Mouse (Mus musculus) heart, adult 8-10 months (tissue): ENCODE measurements around the gene Ppp1r15a. TPM values are rescaled to one million over a fixed set of nuclear protein-coding genes. Genes with fewer than 3 reads are reported as not detected.
"Not testable (repeated sequence)": the region's sequence is repeated elsewhere in the genome, so short reads cannot be mapped to it uniquely, and the experiment has no call there.

Experiments
- DNase-seq: peaks from one replicate; pipeline ENCODE4 v3.0.0; 2022; ENCODE audit warnings: low spot score
- total RNA-seq, 4 experiments: library from RNA; stranded (reverse); gene quantifications; 2 replicates each; pipeline ENCODE4 v1.2.4; 2022

Gene Ppp1r15a
- total RNA-seq, 4 experiments from 2014 or later, result 21.9 to 31.6 (median 28.0) TPM

DNA sequence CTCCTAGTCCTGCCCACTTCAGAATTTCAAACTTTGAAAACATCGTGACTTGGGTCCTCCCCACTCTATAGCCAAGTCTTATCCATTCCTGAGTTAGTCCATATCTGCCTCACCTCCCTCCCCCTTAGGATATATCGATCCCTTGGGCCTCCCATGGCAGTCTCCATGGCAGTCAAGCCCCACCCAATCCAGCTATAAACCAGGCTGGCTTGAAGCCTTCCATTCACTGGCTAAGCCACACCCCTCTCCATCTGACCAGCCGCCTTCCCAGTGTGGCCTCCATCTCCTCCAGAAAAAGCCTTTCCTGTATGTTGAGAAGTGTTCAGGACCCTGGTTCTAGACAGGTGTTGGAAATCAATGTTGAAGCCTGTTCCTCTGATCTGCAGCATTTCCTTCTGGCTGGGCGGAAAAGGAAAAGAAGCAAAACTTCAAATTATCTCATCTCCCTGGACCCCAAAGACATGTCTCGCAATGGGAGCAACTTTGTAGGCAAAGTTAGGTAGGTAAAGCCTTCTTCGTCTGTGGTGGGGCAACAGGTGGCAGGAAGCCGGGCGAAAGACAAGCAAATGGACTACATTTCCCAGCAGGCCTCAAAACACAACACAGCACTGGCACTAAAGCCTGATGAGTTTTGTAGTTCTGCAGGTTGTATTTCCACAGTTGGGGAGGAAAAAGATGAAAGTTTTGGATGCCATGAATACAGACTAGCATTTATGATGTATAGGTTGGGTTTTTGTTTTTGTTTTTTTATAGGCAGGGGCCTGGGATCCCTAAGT is 6.5 kb downstream of the Ppp1r15a start:
- DNase-seq, result no peak

DNA sequence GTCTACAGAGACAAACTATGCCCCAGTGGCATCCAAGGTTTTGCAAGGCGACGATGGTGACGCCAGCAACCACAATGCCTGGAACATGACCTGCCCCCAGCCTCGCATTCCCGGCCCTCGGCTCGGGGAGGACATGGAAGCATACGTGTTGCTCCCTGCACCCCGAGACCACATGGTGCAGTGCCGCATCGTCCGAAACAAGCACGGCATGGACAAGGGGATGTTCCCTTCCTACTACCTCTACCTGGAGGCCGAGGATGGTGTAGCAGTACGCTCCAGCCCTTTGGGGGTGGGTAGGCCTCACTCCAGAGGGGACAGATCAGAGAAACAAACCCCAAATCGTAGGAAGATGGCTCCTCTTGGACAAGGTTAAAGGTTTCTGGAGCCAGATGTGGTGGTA is 7.5 kb downstream of the Ppp1r15a start:
- DNase-seq, result no peak

DNA sequence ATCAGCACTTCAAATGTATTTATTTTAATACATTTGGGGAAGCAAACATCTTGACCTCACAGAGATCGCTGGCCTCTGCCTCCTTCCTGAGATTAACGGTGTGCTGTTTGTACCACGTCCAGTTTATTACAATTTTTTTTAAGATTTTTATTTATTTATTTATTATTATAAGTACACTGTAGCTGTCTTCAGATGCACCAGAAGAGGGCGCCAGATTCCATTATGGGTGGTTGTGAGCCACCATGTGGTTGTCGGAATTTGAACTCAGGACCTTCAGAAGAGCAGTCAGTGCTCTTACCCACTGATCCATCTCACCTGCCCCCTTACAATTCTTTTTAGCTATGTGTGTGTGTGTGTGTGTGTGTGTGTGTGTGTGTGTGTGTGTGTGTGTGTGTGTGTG is 9.2 kb downstream of the Ppp1r15a start:
- not testable (repeated sequence) for DNase-seq

DNA sequence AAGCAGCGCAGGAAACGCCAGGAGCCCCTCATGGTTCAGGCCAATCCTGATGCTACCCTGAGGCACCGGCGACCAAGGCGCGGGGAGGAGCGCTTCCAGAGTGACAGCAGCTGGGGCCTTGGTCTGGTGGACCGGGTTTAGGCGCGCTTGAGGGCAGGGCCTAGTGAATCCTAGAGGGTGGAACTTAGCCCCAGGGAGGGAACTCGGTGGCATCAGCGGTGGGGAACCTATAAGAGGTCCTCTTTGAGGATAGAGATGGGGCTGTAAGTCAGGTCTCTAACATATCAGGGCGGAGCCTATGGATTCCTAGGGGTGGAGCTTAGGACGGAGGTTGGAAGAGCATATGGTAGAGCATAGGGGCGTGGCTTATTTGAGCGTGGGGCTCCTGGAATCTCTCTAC is 10.6 kb downstream of the Ppp1r15a start:
- DNase-seq, result no peak

DNA sequence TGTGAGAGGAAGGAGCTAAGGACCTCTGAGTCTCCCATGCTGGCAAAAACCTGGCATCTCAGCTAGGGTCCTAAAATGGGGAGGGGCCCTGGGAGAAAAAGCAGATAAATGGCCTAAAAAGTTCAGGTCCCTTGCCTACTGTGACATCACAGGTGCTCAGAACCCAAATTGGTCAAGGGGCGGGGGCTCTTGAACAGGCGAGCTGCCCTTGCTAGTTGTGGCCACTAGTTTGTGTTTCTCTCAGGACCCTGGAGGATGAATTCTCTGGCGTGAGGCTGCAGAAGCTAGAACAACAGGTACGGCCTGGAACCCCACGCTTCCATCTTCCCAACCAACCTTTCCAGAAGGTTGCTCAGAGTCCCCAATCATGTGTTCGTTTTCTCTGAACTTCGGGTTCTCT is 11.7 kb downstream of the Ppp1r15a start:
- DNase-seq, result no peak

DNA sequence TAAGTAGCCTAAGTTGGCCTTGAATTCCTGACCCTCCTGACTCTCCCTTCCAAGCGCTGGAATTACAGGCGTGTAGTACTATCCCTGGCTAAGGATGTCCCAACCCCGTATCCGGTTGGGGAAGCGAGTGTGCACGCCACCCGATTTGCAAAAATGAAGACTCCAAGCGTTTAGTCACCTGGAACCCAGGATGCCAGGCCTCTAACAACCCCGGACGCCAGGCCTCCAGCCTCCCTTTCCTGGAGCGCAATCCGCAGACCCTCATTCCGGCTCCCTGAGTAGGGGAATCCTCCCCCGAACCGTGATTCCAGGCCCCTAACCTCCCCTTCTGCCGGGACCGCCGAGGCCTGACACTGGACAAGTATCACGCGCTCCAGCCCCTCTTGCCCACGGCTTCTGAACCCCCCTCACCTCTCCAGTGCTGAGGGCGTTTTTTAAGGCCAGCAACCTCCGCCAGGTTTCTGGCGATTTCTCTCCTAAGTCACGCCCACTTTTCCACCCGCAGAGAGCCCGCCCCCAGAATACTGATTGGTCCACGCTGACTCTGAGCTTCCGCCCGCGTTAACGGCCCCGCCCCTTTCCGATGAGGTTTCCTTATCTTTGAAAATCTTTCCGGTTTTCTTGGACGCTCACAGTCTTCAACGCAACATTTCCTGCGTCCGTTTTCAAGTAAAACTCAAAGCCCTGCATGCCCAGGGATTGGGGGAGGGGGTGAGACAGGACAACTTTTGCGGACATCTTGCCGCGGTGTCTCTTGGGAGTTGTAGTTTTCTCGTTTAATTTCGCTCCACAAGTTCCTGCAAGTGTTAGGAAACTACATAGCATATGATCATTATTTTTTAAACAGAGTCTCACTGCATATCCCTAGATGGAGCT is 15.9 kb downstream of the Ppp1r15a start, which contains the start of gene Nucb1:
Gene Nucb1 (minus strand): TSS at position 495 of the 876 bp plus-strand sequence.
- peak; percentile 96 for DNase-seq

DNA sequence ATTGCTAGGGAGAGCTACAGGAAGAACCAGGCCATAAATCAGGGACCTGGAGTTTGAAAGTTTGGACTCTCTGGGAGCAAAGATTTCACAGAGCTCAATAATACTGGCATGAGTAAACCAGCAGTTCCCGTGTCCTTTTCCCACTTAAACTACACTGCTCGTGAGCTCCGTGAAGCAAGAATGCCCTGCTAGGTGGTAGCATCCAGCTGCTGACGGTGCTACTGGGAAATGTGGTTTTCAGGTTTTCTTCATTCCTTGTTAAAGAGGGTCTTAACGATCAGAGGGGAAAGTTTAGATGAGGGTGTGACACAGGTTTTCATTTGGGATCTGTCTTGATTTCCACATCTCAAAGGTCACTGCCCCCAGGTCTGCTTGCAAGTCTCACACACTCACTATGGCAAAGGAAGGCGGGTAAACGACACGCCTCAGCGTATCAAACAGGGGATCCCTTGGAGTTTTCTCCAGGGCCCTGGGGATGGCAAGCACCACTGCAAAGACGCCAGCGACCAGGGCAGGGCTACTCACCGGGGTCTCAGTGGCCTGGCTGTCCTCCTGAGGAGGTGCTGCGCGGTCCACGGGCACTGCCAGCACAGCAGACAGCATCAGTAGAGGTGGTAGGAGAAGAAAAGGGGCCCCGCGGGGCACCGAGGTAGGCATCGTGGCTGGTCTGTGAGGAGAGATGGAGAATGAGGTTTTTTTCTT is 16.7 kb downstream of the Ppp1r15a start:
- DNase-seq, result no peak

DNA sequence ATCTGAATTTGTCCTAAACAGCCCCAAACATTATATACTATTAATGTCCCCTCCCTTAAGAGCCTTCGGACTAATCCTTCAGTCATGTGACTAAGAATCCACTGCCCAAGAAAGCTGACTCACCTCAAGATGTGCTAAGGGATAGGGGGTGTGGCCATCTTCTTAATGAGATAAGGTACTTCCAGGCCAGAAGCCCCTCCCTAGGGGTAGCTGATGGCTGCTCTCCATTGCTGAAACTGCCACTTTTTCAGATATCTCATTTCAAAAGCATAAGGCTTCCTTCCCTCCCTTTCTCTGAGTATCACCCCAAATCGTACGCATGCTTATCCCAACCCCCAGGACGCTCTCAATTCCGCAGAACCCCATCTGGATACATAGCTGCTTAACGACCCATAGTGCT is 17.5 kb downstream of the Ppp1r15a start:
- DNase-seq, result no peak

DNA sequence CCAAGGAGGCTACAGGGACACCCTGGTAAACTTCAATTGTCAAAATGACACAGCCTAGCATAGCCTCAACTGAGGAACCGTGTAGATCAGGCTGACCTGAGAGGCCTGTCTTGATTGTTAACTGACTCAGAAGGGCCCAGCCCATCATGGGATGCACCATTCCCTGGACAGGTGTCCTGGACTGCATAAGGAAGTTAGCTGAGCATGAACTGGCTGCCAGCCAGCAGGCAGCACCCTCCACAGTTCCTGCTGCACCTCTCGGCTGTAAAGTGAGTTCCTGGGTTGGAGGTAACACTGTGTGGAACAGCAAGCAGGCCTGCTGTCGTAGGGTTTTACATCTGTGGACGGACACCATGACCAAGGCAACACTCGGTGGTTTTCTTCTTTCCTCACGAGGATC is 18.5 kb downstream of the Ppp1r15a start:
- no peak for DNase-seq

DNA sequence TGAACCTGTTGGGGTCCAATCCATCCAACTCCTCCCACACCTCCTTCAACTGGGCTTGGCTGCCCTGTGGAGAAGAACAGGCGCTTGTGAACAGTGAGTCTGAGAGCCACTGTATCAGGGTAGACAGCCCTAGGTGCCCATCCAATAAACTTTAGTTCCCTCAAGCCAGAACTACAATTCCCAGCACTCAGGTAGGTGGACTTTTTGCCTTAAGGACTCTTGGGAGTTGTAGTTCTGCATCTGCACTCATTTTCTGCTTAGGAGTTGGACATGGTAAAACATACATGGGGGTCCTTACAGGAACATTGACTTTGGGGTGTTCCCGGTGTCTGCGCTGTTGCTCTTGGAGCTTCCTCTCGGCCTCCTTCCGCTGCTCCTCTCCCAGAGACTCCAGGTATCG is 27.6 kb downstream of the Ppp1r15a start:
- no peak for DNase-seq

DNA sequence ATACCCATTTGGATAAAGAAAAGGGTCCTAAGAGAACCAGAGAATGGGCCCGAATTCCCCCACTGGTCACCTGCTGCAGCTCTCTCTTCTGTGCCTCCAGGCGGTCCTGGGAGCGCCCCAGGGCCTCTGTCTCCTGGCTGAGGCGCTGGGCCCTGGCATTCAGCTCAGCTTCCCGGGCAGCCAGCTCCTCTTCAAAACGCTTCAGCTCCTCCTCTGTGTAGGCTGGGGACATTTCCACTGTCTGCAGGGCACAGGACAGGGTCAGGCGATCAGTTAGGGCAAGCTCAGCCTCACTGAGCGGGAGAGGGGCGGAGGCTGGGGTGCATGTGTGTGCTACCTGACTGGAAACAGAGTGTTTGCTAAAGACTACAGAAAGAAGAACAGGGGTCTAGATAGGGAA is 31.5 kb downstream of the Ppp1r15a start:
- DNase-seq, result no peak

DNA sequence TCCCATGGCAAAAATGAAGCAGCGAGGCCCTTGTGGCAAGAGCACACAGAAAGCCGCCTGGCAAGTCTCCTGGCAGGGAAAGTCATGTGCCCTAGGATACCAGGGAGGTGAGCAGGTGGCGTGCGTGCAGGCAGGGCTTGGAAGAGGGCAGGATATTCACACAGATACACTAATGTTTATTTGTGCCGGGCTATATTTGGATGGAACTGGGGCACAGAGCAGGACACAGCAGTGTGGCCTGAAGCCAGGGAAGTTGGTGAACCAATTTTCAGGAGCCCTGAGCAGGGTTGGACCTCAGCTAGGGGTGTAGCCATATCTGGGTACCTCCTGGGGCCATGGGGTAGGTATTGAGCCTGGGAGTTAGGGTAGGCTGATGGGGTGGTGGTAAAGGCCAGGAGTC is 33.1 kb downstream of the Ppp1r15a start:
- DNase-seq, result peak; percentile 50

DNA sequence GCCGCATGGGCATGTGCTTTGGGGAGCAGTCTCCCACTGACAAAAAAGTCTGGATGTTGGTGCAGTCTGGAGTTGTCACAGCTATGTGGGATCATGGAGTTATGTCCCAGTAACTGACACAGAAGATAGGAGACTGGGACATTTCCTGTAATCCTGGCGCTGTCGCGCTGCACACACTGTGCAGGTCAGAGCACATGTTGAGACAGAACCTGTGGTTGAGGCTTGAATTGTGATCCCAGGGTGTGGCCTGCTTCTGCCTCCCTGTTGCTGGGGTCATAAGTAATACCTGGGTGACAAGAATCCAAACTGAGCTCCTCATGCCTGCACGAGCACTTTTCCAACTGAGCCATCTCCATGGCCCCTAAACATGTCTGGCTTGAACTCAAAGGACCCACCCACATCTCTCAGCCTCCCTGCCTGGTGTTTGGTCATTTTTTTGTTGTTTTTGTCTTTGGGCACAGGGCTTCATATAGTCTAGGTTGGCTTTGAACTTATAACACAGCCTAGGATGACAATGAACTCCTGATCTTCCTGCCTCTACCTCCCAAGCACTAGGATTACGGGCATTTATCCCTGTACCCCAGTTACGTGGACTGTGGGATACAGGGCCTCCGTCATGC is 33.7 kb downstream of the Ppp1r15a start:
- DNase-seq, result no peak

DNA sequence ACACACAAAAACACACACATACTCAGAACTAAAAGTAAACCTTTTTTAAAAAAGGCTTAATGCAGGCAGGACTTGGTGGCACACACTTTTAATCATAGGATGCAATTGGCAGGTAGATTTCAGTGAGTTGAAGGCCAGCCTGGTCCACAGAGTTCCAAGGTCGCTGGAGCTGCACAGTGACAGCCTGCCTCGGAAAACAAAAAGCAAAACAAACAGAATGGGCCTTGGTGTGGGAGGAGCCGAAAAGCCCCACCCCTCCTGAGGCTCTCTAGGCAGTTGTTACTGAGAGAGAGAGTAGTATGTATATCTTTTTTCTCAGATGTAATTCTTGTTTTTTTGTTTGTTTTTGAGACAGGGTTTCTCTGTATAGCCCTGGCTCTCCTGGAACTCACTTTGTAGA is 34.8 kb downstream of the Ppp1r15a start:
- DNase-seq, result no peak

DNA sequence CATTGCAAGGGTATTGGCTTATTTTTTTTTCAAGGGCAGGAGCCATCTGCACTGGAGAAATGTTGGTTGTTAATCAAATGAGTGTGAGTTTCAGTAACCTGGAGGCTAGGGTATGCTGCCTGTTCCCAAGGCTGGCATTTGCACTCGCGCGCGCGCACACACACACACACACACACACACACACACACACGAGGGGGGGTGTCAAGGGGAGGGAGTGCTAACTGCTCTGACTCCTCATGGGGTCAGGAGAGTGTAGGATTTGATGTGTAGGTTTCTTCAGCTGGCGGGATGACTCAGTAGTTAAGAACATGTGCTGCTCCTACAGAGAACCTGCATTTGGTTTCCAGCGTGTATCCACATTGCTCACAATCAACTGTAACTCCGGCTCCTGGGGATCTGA is 35.2 kb downstream of the Ppp1r15a start:
- DNase-seq, result no peak

DNA sequence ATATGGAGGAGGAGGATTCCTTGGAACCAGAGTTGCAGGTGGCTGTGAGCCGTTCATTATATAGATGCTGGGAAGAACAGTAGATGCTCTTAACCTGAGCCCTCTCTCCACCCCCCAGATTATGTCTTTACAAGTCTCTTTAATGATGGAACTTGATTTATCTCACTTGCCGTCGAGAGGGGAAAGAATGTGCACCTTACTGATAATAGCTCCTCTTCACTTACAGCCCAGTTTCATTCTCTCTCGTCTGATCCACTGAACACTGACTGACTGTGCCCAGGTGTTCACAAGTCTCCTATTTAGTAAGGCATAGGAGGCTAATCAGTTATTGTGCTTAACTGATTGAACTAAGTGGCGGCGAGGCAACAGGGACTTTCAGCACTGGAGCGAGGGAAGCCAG is 36.5 kb downstream of the Ppp1r15a start:
- DNase-seq, result no peak

DNA sequence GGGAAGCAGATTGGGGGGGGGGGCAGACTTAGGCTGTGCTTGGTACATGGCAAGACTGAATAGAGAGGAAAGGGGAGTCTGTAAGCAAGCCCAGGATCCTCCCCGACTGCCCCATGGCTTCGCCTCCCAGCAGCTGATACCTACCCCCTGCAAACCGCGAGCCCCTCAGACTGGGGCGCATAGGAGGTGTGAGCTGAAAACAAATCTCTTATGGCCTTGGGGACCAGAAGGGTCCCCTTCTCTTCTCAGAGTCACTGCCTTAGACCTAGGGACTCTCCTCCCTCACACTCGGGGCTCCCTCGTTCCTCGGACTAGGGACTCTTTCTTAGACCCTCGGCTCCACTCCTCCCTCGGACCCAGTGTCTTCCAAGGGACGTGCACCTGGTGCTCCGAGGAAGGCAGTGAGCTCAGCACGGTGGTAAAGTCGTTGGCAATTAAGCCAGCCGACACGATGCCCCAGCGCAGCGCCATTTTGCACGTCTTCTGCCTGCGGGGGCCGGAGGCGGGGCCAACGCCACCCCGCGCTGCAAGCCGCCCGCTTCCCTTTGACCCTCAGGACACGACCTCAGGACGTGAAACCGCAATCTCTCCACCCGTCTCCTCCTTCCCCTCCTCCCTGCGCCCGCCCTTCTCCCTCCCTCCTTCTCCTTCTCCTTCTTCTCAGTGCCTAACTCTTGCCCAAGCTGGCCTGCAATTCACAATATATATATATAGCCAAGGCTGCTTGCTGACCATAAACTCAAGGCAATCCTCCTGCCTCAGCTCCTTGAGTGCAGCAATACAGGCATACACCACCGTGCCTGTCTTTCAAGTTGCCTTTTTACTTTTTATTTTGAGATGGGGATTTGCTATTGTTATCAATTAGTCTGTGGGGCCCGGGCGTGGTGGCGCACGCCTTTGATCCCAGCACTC is 37.5 kb downstream of the Ppp1r15a start, which contains the start of gene Dhdh:
Gene Dhdh (minus strand): TSS at position 513 of the 912 bp plus-strand sequence.
- peak; percentile 63 for DNase-seq

DNA sequence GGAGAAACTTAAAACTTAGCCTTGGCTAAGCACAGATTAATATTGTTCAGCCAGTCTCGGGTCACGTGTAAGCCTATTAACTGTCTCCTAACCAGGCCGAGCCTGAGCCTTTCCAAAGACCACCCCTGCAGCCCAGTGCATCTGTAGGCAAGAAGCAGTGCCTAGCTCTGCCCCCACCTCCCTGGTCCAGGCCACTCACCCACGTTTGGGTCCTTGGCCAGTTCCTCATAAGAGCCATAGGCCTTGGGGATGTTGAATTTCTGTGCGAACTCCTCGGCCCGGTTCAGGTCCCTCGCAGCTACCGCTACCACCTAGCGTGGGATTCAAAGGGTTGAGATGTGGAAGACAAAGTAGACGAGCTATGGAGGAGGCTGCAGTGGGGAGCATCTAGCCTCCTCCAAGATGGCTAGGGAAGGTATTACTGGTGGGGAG is 38.2 kb downstream of the Ppp1r15a start:
- DNase-seq, result no peak

DNA sequence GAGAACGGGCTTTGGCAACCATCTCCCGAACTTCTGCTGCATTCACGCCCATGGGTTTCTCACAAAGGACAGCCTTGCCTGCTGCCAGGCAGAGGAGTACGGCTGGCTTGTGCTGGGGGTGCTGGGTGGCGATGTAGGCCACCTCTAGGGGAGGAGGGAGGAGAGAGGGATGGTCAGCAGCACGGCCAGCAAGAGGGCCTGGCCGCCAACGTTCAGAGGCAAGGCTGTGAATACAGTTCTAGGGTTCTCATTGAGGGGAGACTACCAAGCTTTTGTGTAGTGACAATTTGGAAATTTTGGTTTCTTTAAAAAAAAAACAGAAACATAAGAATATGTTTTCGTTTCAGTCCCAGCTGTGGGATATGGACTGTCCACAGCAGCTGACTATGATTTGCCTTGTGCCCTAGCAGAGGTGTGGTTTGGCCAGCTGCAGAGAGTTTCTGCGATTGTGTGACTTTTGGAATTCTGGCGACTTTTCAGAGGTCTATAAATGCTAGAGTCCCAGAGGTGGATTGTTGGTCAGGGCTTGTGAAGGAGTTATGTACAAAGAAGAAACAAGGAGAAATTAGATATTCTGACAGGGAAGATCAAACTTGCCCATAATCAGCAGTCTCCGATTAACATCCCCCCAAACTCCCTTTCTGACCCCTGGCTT is 39.2 kb downstream of the Ppp1r15a start, which contains the start of gene Gm45808:
Gene Gm45808 (minus strand): TSS at position 51 of the 655 bp plus-strand sequence.
- no peak for DNase-seq

DNA sequence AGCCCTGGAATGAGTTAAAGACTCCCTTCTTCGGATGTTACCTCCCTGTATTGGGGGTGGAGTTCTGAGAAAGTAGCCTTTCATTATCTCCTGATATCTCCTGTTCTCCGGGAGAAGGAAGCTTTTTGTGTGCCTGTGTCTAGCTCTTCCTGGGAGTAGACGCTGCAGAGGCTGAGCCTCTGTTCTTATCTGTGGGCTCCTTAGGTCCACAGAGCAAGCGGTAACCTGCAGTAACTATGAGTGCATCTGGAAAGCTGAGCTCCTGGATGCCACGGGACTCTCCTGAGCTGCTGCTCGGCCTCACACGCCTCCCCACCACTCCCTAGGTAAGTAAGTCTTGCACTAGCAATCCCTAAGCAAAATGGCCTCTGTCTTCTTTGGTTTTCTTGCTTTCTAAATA is 39.9 kb downstream of the Ppp1r15a start:
- no peak for DNase-seq
